Mouse (Mus musculus): Measurements from ENCODE around the gene Col9a3. TPM values are rescaled to one million over a fixed set of nuclear protein-coding genes. Genes with fewer than 3 reads are reported as not detected.

Gene Col9a3
- polyA plus RNA-seq, 1 experiment from 2014 or later, result 25.1 TPM

DNA sequence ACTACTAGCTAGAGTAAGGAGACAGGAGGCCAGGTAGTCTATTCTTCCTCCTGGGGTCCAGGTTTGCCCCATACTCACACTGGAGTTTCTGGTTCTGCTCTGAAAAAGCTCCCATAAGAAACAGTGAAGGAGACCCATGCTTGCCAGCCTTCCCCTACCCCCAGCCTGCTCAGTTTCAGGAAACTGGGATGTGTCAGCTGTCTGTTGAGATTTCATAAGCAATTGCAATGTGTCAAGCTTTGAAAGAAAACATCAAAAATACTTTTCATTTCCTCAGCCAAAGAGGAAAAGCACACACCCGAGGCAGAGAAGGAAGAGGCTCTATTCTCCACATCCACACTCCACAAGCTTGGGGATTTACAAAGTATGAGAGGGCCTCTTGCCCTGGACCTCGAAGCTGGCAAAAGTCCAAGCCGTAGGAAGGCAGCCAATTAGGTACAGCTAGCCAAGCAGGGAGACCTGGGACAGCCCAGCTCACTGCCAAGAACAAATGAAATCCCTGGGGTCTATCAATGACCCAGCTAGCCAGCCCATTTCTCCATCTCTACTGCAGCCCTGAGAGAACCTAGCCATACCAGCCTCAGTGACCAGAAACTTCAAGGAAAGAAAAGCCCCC, 28.5 kb upstream of the Col9a3 start:
- WGBS, result 31% methylated on average over 3 of the region's 3 CpGs
- peak; percentile 63 for ATAC-seq
- H3K4me3 ChIP-seq (ENCODE audit: low read depth, low read length), result no peak overlapping the region

DNA sequence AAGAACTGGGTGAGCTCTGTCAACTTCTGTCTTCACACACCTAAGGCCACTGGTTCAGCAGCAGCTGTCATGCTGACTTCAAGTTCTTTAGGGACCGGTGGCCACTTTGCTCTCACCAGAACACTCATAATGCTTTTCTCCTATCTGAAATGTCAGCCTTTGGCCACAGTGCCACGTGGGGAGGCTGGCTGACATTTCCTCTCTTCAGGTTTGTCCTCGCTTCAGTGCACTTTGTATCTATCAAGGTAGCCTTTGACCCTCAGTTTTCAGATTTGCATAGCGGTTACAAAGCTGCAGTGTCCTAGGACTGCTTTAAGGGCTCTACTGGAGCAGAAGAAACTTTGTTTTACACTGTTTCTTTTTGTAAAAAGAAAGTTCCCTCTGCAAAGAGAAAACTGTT, 21.1 kb upstream of the Col9a3 start:
- DNase-seq (ENCODE audit: low spot score), result no peak
- no peaks in the 10 kb centered on the region for H3K27me3 ChIP-seq (replicated peaks; ENCODE audit: control insufficient read depth, insufficient read depth, low read length)
- no peak for ATAC-seq
- no peaks in the 10 kb centered on the region for H3K4me1 ChIP-seq (ENCODE audit: control insufficient read depth, insufficient read depth, low read length)
- no peak overlapping the region for H3K27ac ChIP-seq (ENCODE audit: low read depth, low read length)
- no peak overlapping the region for H3K9ac ChIP-seq (ENCODE audit: low read length)
- H3K4me3 ChIP-seq (ENCODE audit: low read depth, low read length), result no peak overlapping the region
- 45% methylated on average over 4 of the region's 4 CpGs for WGBS
- no peaks in the 10 kb centered on the region for H3K9me3 ChIP-seq (replicated peaks; ENCODE audit: control insufficient read depth, low read length)
- H3K4me2 ChIP-seq (ENCODE audit: low read length), result no peak overlapping the region
- H3K36me3 ChIP-seq (ENCODE audit: control insufficient read depth, insufficient read depth, low read length), result no peaks in the 10 kb centered on the region

More for the DNA sequence above, 28.5 kb upstream of the Col9a3 start:
- H3K4me1 ChIP-seq (ENCODE audit: control insufficient read depth, insufficient read depth, low read length), result peaks cover 8% of the 10 kb centered on the region; the same call in 1 of the 2 replicates
- H3K27me3 ChIP-seq (replicated peaks; ENCODE audit: control insufficient read depth, insufficient read depth, low read length), result no peaks in the 10 kb centered on the region
- H3K27ac ChIP-seq (ENCODE audit: low read depth, low read length), result no peak overlapping the region; the same call in 1 of the 2 replicates
- no peaks in the 10 kb centered on the region for H3K9me3 ChIP-seq (replicated peaks; ENCODE audit: control insufficient read depth, low read length)
- H3K36me3 ChIP-seq (ENCODE audit: control insufficient read depth, insufficient read depth, low read length), result no peaks in the 10 kb centered on the region
- H3K9ac ChIP-seq (ENCODE audit: low read length), result no peak overlapping the region
- peak; percentile 64 for DNase-seq (ENCODE audit: low spot score)
- no peak overlapping the region for H3K4me2 ChIP-seq (ENCODE audit: low read length)

- DNase-seq (ENCODE audit: low spot score), result peak; percentile 87
Measured at GRCm38 (mm10) chr2:180578686-180579085, 18.9 kb upstream of the Col9a3 start.

GRCm38 (mm10) chr2:180581002-180581401, 16.6 kb upstream of the Col9a3 start, which contains the start of gene Mrgbp:
Gene Mrgbp, plus strand, starts transcription at chr2:180581304.
- Histone ChIP-seq H3K36me3 (ENCODE audit: control insufficient read depth, insufficient read depth, low read length) (peaks cover 14% of the 10 kb centered on the region), H3K4me3 (ENCODE audit: low read depth, low read length) (no peak within 1 kb of the TSS), H3K27me3 (replicated peaks; ENCODE audit: control insufficient read depth, insufficient read depth, low read length) (no peaks in the 10 kb centered on the region), H3K9ac (ENCODE audit: low read length) (no peak within 1 kb of the TSS), H3K4me1 (ENCODE audit: control insufficient read depth, insufficient read depth, low read length) (peaks cover 11% of the 10 kb centered on the region), H3K27ac (ENCODE audit: low read depth, low read length) (no peak within 1 kb of the TSS), H3K9me3 (replicated peaks; ENCODE audit: control insufficient read depth, low read length) (no peaks in the 10 kb centered on the region), H3K4me2 (ENCODE audit: low read length) (no peak within 1 kb of the TSS)
- 79% methylated on average over 3 of the region's 3 CpGs for WGBS
- DNase-seq (ENCODE audit: low spot score), result no peak
- no peak for ATAC-seq

More at GRCm38 (mm10) chr2:180578686-180579085, 18.9 kb upstream of the Col9a3 start:
- Histone ChIP-seq H3K4me2 (ENCODE audit: low read length) (no peak overlapping the region), H3K9me3 (replicated peaks; ENCODE audit: control insufficient read depth, low read length) (no peaks in the 10 kb centered on the region), H3K4me3 (ENCODE audit: low read depth, low read length) (no peak overlapping the region), H3K9ac (ENCODE audit: low read length) (no peak overlapping the region), H3K36me3 (ENCODE audit: control insufficient read depth, insufficient read depth, low read length) (no peaks in the 10 kb centered on the region), H3K27ac (ENCODE audit: low read depth, low read length) (no peak overlapping the region), H3K27me3 (replicated peaks; ENCODE audit: control insufficient read depth, insufficient read depth, low read length) (no peaks in the 10 kb centered on the region), H3K4me1 (ENCODE audit: control insufficient read depth, insufficient read depth, low read length) (peaks cover 7% of the 10 kb centered on the region)
- WGBS, result 6% methylated on average over 3 of the region's 3 CpGs
- ATAC-seq, result peak; percentile 15; the same call in 1 of the 2 replicates

DNA sequence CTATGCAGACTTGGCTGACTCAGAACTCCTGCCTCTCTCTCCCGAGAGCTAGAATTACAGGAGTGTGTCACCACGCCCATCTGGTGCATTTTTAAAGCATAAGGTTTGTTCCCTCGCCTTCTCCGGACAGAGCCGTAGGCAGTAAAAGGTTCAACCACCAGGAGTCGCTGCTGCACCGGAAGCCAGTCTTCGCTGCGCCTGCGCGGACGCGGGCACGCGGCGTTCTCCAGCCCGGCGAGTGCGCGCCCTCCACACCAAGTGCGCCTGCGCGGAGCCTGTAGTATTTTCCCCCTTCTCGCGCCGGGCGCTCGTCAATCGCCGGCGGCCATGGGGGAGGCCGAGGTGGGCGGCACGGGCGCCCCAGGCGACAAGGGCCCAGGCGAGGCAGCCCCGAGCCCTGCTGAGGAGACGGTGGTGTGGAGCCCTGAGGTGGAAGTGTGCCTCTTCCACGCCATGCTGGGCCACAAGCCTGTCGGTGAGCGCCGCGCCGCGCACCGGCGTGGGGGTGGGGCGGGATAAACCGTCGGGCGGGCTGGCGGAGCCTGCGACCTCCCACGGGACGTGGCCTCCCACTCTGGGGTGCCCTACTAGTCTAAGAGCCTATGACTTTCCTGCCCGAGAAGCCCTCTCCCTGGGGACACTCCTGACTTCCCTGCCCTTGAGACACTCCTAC, 15.0 kb upstream of the Col9a3 start:
- Histone ChIP-seq H3K27ac (ENCODE audit: low read depth, low read length) (peak overlapping the region; percentile 77), H3K4me1 (ENCODE audit: control insufficient read depth, insufficient read depth, low read length) (peaks cover 11% of the 10 kb centered on the region), H3K36me3 (ENCODE audit: control insufficient read depth, insufficient read depth, low read length) (peaks cover 27% of the 10 kb centered on the region), H3K9ac (ENCODE audit: low read length) (peak overlapping the region; percentile 96), H3K9me3 (replicated peaks; ENCODE audit: control insufficient read depth, low read length) (no peaks in the 10 kb centered on the region), H3K4me3 (ENCODE audit: low read depth, low read length) (peak overlapping the region; percentile 80), H3K27me3 (replicated peaks; ENCODE audit: control insufficient read depth, insufficient read depth, low read length) (no peaks in the 10 kb centered on the region), H3K4me2 (ENCODE audit: low read length) (peak overlapping the region; percentile 65)
- ATAC-seq, result peak; percentile 83
- whole genome bisulfite sequencing, result under 1% methylated on average over 52 of the region's 57 CpGs
- peak; percentile 97 for DNase-seq (ENCODE audit: low spot score)

GRCm38 (mm10) chr2:180583154-180583507, 14.5 kb upstream of the Col9a3 start:
- H3K4me1 ChIP-seq (ENCODE audit: control insufficient read depth, insufficient read depth, low read length), result peaks cover 11% of the 10 kb centered on the region
- H3K27ac ChIP-seq (ENCODE audit: low read depth, low read length), result peak overlapping the region; percentile 77; the same call in 1 of the 2 replicates

GRCm38 (mm10) chr2:180588736-180589122, 8.9 kb upstream of the Col9a3 start:
- Histone ChIP-seq H3K4me1 (ENCODE audit: control insufficient read depth, insufficient read depth, low read length) (peaks cover 13% of the 10 kb centered on the region), H3K9ac (ENCODE audit: low read length) (peak overlapping the region; percentile 94), H3K9me3 (replicated peaks; ENCODE audit: control insufficient read depth, low read length) (no peaks in the 10 kb centered on the region), H3K27me3 (replicated peaks; ENCODE audit: control insufficient read depth, insufficient read depth, low read length) (no peaks in the 10 kb centered on the region), H3K4me3 (ENCODE audit: low read depth, low read length) (peak overlapping the region; percentile 90), H3K36me3 (ENCODE audit: control insufficient read depth, insufficient read depth, low read length) (peaks cover 58% of the 10 kb centered on the region), H3K27ac (ENCODE audit: low read depth, low read length) (peak overlapping the region; percentile 92), H3K4me2 (ENCODE audit: low read length) (peak overlapping the region; percentile 85)
- DNase-seq (ENCODE audit: low spot score) (no peak), ATAC-seq (no peak; the same call in 1 of the 2 replicates)
- 48% methylated on average over 6 of the region's 6 CpGs for WGBS

More at GRCm38 (mm10) chr2:180583154-180583507, 14.5 kb upstream of the Col9a3 start:
- no peaks in the 10 kb centered on the region for H3K27me3 ChIP-seq (replicated peaks; ENCODE audit: control insufficient read depth, insufficient read depth, low read length)
- ATAC-seq, result no peak; the same call in 1 of the 2 replicates
- peak overlapping the region; percentile 65 for H3K4me2 ChIP-seq (ENCODE audit: low read length)
- H3K4me3 ChIP-seq (ENCODE audit: low read depth, low read length), result peak overlapping the region; percentile 80
- no peaks in the 10 kb centered on the region for H3K9me3 ChIP-seq (replicated peaks; ENCODE audit: control insufficient read depth, low read length)
- H3K9ac ChIP-seq (ENCODE audit: low read length), result peak overlapping the region; percentile 96
- H3K36me3 ChIP-seq (ENCODE audit: control insufficient read depth, insufficient read depth, low read length), result peaks cover 27% of the 10 kb centered on the region
- 29% methylated on average over 7 of the region's 7 CpGs for WGBS
- DNase-seq (ENCODE audit: low spot score), result no peak

- Histone ChIP-seq H3K27ac (ENCODE audit: low read depth, low read length) (peak within 1 kb of the TSS; percentile 92), H3K4me2 (ENCODE audit: low read length) (peak within 1 kb of the TSS; percentile 85), H3K9me3 (replicated peaks; ENCODE audit: control insufficient read depth, low read length) (no peaks in the 10 kb centered on the region), H3K4me1 (ENCODE audit: control insufficient read depth, insufficient read depth, low read length) (peaks cover 9% of the 10 kb centered on the region), H3K9ac (ENCODE audit: low read length) (peak within 1 kb of the TSS; percentile 94), H3K27me3 (replicated peaks; ENCODE audit: control insufficient read depth, insufficient read depth, low read length) (no peaks in the 10 kb centered on the region), H3K4me3 (ENCODE audit: low read depth, low read length) (peak within 1 kb of the TSS; percentile 90), H3K36me3 (ENCODE audit: control insufficient read depth, insufficient read depth, low read length) (peaks cover 63% of the 10 kb centered on the region)
- WGBS, result under 1% methylated on average over 64 of the region's 67 CpGs
- DNase-seq (ENCODE audit: low spot score) (peak; percentile 89), ATAC-seq (peak; percentile 94)
Measured at GRCm38 (mm10) chr2:180589123-180589831, 8.3 kb upstream of the Col9a3 start, which contains the start of gene Ogfr. Gene Ogfr, plus strand, starts transcription at chr2:180589245.
